Mouse (Mus musculus) midbrain, embryonic 10.5 days (tissue): Measurements from ENCODE around the gene Glipr2. TPM values are rescaled to one million over a fixed set of nuclear protein-coding genes. Genes with fewer than 3 reads are reported as not detected.

Experiments
- DNase-seq: peaks from one replicate; pipeline ENCODE4 v3.0.0-alpha.2; 2017; ENCODE audit warnings: low spot score
- H3K27ac ChIP-seq: fragments of 300-500 bp; sonication (generic); replicated peaks from 2 replicates; pipeline ENCODE4 v1.5.1; 2016; ENCODE audit warnings: mild to moderate bottlenecking
- H3K27me3 ChIP-seq: fragments of 300-500 bp; sonication (generic); 2 replicates; pipeline ENCODE4 v1.6.1; 2016; ENCODE audit warnings: low read depth, mild to moderate bottlenecking; ENCODE audit not compliant: poor library complexity, severe bottlenecking
- H3K36me3 ChIP-seq: fragments of 300-500 bp; sonication (generic); 2 replicates; pipeline ENCODE4 v1.6.1; 2016; ENCODE audit warnings: mild to moderate bottlenecking, moderate library complexity
- H3K4me1 ChIP-seq: fragments of 300-500 bp; sonication (generic); 2 replicates; pipeline ENCODE4 v1.6.1; 2016
- H3K4me3 ChIP-seq: fragments of 300-500 bp; sonication (generic); 2 replicates; pipeline ENCODE4 v1.5.1; 2016; ENCODE audit warnings: mild to moderate bottlenecking, moderate library complexity
- H3K9me3 ChIP-seq: fragments of 300-500 bp; sonication (generic); replicated peaks from 2 replicates; pipeline ENCODE4 v1.6.1; 2016; ENCODE audit warnings: mild to moderate bottlenecking
- WGBS: fragments of 180-500 bp; shearing (Covaris S2); methylation state at CpG from one replicate; pipeline ENCODE4 v1.1.7; 2016; 5-methylcytosine and 5-hydroxymethylcytosine counted together
- polyA plus RNA-seq: library from polyadenylated mRNA; unstranded; fragments of >200 nt; fragmentation: Nextera tagmentation; extraction: Ambion mirVana; gene quantifications from 2 replicates; pipeline ENCODE4 v1.2.1, GENCODE M21; 2016

Glipr2 gene
- polyA plus RNA-seq: 69.2 and 82.3 TPM in 2 replicates

GRCm38 (mm10) chr4:43957292-43957845 lies at the start of gene Glipr2:
TSS of gene Glipr2 (plus strand) at chr4:43957401.
- under 1% methylated on average over 45 of the region's 45 CpGs for WGBS
- no peaks in the 10 kb centered on the region for H3K36me3 ChIP-seq
- DNase-seq: peak; percentile 88
- H3K9me3 ChIP-seq: no peaks in the 10 kb centered on the region
- peak within 1 kb of the TSS; percentile 62 for H3K4me3 ChIP-seq
- peaks cover 20% of the 10 kb centered on the region for H3K4me1 ChIP-seq
- peak within 1 kb of the TSS; percentile 81 for H3K27ac ChIP-seq
- peaks cover 66% of the 10 kb centered on the region for H3K27me3 ChIP-seq

- Histone ChIP-seq H3K27me3 (no peaks in the 10 kb centered on the region), H3K4me1 (no peaks in the 10 kb centered on the region), H3K4me3 (no peak overlapping the region), H3K27ac (no peak overlapping the region), H3K9me3 (no peaks in the 10 kb centered on the region), H3K36me3 (peaks cover 53% of the 10 kb centered on the region)
- 95% methylated on average over 5 of the region's 5 CpGs for WGBS
- DNase-seq: no peak
Observed at GRCm38 (mm10) chr4:43918221-43918620, 39.0 kb upstream of the Glipr2 start.

GRCm38 (mm10) chr4:43920602-43921001 lies 36.6 kb upstream of the Glipr2 start:
- H3K36me3 ChIP-seq: peaks cover 55% of the 10 kb centered on the region
- WGBS: 82% methylated on average over 1 of the region's 1 CpGs

GRCm38 (mm10) chr4:43925125-43925524 lies 32.1 kb upstream of the Glipr2 start:
- H3K36me3 ChIP-seq: peaks cover 67% of the 10 kb centered on the region
- H3K9me3 ChIP-seq: no peaks in the 10 kb centered on the region
- H3K4me3 ChIP-seq: no peak overlapping the region
- no peaks in the 10 kb centered on the region for H3K27me3 ChIP-seq
- no peak for DNase-seq
- no peak overlapping the region for H3K27ac ChIP-seq
- 83% methylated on average over 6 of the region's 6 CpGs for WGBS
- H3K4me1 ChIP-seq: no peaks in the 10 kb centered on the region

More at GRCm38 (mm10) chr4:43920602-43921001, 36.6 kb upstream of the Glipr2 start:
- H3K9me3 ChIP-seq: no peaks in the 10 kb centered on the region
- no peaks in the 10 kb centered on the region for H3K4me1 ChIP-seq
- H3K27ac ChIP-seq: no peak overlapping the region
- H3K4me3 ChIP-seq: no peak overlapping the region
- DNase-seq: no peak
- no peaks in the 10 kb centered on the region for H3K27me3 ChIP-seq

GRCm38 (mm10) chr4:43925779-43926178 lies 31.4 kb upstream of the Glipr2 start:
- H3K27ac ChIP-seq: no peak overlapping the region
- H3K36me3 ChIP-seq: peaks cover 67% of the 10 kb centered on the region
- no peaks in the 10 kb centered on the region for H3K9me3 ChIP-seq
- H3K4me3 ChIP-seq: no peak overlapping the region
- H3K4me1 ChIP-seq: no peaks in the 10 kb centered on the region
- peak; percentile 86 for DNase-seq
- no peaks in the 10 kb centered on the region for H3K27me3 ChIP-seq
- 13% methylated on average over 3 of the region's 3 CpGs for WGBS

- Histone ChIP-seq H3K27ac (no peak overlapping the region), H3K36me3 (peaks cover 83% of the 10 kb centered on the region), H3K27me3 (no peaks in the 10 kb centered on the region), H3K9me3 (no peaks in the 10 kb centered on the region), H3K4me1 (no peaks in the 10 kb centered on the region), H3K4me3 (no peak overlapping the region)
- WGBS: 94% methylated on average over 3 of the region's 3 CpGs
- no peak for DNase-seq
Observed at GRCm38 (mm10) chr4:43927826-43928225, 29.4 kb upstream of the Glipr2 start.

- Histone ChIP-seq H3K27me3 (no peaks in the 10 kb centered on the region), H3K4me1 (no peaks in the 10 kb centered on the region), H3K4me3 (no peak overlapping the region), H3K36me3 (peaks cover 84% of the 10 kb centered on the region), H3K27ac (no peak overlapping the region), H3K9me3 (no peaks in the 10 kb centered on the region)
- no peak for DNase-seq
- WGBS: 86% methylated on average over 4 of the region's 4 CpGs
Observed at GRCm38 (mm10) chr4:43931877-43932276, 25.3 kb upstream of the Glipr2 start.

GRCm38 (mm10) chr4:43936186-43936585 lies 21.0 kb upstream of the Glipr2 start:
- 90% methylated on average over 4 of the region's 4 CpGs for WGBS
- peaks cover 72% of the 10 kb centered on the region for H3K36me3 ChIP-seq
- no peaks in the 10 kb centered on the region for H3K27me3 ChIP-seq
- no peaks in the 10 kb centered on the region for H3K9me3 ChIP-seq
- H3K27ac ChIP-seq: no peak overlapping the region
- no peaks in the 10 kb centered on the region for H3K4me1 ChIP-seq
- no peak for DNase-seq
- no peak overlapping the region for H3K4me3 ChIP-seq

- Histone ChIP-seq H3K9me3 (no peaks in the 10 kb centered on the region), H3K27ac (no peak overlapping the region), H3K36me3 (peaks cover 72% of the 10 kb centered on the region), H3K4me1 (peaks cover 3% of the 10 kb centered on the region; the same call in 1 of the 2 replicates), H3K4me3 (no peak overlapping the region), H3K27me3 (no peaks in the 10 kb centered on the region)
- 86% methylated on average over 14 of the region's 14 CpGs for WGBS
- no peak for DNase-seq
Observed at GRCm38 (mm10) chr4:43936749-43937674, 20.2 kb upstream of the Glipr2 start.

GRCm38 (mm10) chr4:43941315-43941714 lies 15.9 kb upstream of the Glipr2 start:
- Histone ChIP-seq H3K4me1 (peaks cover 12% of the 10 kb centered on the region), H3K27me3 (no peaks in the 10 kb centered on the region), H3K27ac (no peak overlapping the region), H3K9me3 (no peaks in the 10 kb centered on the region), H3K4me3 (no peak overlapping the region), H3K36me3 (peaks cover 70% of the 10 kb centered on the region)
- WGBS: 91% methylated on average over 5 of the region's 5 CpGs
- DNase-seq: no peak

GRCm38 (mm10) chr4:43942421-43942820 lies 14.8 kb upstream of the Glipr2 start:
- H3K9me3 ChIP-seq: no peaks in the 10 kb centered on the region
- H3K27me3 ChIP-seq: no peaks in the 10 kb centered on the region
- peaks cover 67% of the 10 kb centered on the region for H3K36me3 ChIP-seq
- no peak for DNase-seq
- H3K4me3 ChIP-seq: no peak overlapping the region
- H3K27ac ChIP-seq: peak overlapping the region; percentile 24; the same call in 1 of the 2 replicates
- peaks cover 12% of the 10 kb centered on the region for H3K4me1 ChIP-seq
- WGBS: 85% methylated on average over 8 of the region's 8 CpGs

GRCm38 (mm10) chr4:43947571-43947970 lies 9.6 kb upstream of the Glipr2 start:
- Histone ChIP-seq H3K27ac (no peak overlapping the region), H3K36me3 (peaks cover 27% of the 10 kb centered on the region), H3K4me3 (no peak overlapping the region), H3K4me1 (peaks cover 3% of the 10 kb centered on the region), H3K9me3 (no peaks in the 10 kb centered on the region), H3K27me3 (no peaks in the 10 kb centered on the region)
- WGBS: 99% methylated on average over 2 of the region's 2 CpGs
- DNase-seq: no peak
